Mouse (Mus musculus) embryonic stem cell, embryonic (primary cell): ENCODE results near the gene Foxa2.

ENCODE experiments used
- CTCF ChIA-PET, 4 experiments: fragments of 300-600 bp in 2 of 4; fragments of 350-600 bp in 2 of 4; sonication (Branson Sonifier 250); formaldehyde crosslinking; loops; one replicate each; lab custom pipeline; 2022; ENCODE audit warnings: inconsistent platforms in 2 of 4; lab: Charles Lee
- POLR2A ChIA-PET, 4 experiments: fragments of 300-600 bp in 2 of 4; fragments of 350-600 bp in 2 of 4; sonication (Branson Sonifier 250); formaldehyde crosslinking; loops; one replicate each; lab custom pipeline; 2022; ENCODE audit warnings: antibody characterized with exemption in 4 of 4, inconsistent platforms in 1 of 4; lab: Charles Lee

Gene Foxa2

DNA sequence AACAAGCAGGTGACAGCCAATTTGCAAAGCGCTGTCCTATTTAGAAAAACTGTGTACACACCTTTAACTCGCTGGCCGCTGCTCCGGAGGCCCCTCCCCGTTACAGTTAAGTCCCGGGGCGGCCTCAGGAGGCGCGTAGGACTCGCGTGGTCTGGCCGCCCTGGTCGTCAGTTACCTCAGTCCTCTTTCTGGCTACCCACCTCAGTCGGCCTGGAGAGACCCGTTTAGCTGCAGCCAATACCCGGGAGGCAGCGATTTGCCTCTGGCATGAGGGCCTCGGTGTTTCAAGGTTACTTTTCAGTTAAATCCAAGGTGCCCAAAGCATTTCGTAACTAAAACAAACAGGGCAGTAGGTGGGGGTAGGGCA is at the start of gene Foxa2:
Foxa2 (minus strand) TSS at position 171 of the 367 bp plus-strand sequence.
- ChIA-PET POLR2A (interaction anchor here in 2 of 4 experiments (1.3 to 2.0 kb wide), 3 partner anchors 18 to 632 kb away, joined by 3 to 8 read pairs (median 7); no protein-coding TSS in a partner anchor), CTCF (interaction anchor here in 3 of 4 experiments (0.6 to 1.0 kb wide), 3 partner anchors 42 to 848 kb away, joined by 3 read pairs; no protein-coding TSS in a partner anchor)

- POLR2A ChIA-PET = no interaction called here
- CTCF ChIA-PET = interaction anchor here in 1 of 4 experiments (1.1 kb wide), 1 partner anchor 10 kb away, joined by 3 read pairs; no protein-coding TSS in a partner anchor
Measured at GRCm38 (mm10) chr2:148092089-148092488, 45.3 kb upstream of the Foxa2 start.

DNA sequence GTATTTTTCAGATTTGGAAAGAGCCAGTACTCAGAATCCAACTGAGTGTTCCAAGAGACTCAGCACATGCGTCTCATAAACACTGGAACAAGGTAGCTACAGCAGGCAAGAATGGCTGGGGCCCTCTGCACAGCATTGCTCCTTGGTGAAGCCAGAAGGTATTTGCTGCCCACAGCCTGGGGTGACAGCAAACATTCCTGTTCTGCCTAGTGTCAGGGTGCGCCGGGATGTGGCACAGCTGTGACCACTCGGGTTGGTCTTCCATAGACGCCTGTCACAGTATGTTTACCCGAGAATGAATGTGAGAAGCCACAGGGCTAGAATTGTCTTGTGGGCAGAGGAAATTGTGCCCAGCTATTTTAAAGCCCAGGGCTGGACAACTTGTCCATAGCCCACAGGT is 44.9 kb upstream of the Foxa2 start:
- POLR2A ChIA-PET = no interaction called here
- CTCF ChIA-PET = interaction anchor here in 2 of 4 experiments (0.7 to 1.1 kb wide), 2 partner anchors 10 to 745 kb away, joined by 3 to 4 read pairs; no protein-coding TSS in a partner anchor

DNA sequence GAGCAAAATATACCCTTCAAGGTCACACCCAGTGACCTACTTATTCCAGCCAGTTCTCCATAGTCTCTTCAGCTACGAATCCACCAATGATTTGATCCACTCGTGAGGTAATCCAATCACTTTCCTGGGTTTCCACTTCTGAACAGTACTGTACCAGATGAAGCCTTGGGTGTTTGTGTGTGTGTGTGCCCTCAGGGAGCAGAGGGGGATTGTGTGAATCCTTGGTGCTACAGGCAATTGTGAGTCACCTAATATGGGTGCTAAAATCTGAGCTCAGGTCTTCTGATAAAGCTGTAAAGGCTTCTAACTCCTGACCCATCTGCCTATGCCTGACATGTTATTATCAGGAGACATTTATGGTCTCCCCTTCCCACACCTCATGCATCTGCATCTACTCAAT is 43.3 kb upstream of the Foxa2 start:
- CTCF ChIA-PET = interaction anchor here in 1 of 4 experiments (0.9 to 1.4 kb wide), 2 partner anchors 22 to 42 kb away, joined by 3 read pairs; no protein-coding TSS in a partner anchor
- POLR2A ChIA-PET = no interaction called here

DNA sequence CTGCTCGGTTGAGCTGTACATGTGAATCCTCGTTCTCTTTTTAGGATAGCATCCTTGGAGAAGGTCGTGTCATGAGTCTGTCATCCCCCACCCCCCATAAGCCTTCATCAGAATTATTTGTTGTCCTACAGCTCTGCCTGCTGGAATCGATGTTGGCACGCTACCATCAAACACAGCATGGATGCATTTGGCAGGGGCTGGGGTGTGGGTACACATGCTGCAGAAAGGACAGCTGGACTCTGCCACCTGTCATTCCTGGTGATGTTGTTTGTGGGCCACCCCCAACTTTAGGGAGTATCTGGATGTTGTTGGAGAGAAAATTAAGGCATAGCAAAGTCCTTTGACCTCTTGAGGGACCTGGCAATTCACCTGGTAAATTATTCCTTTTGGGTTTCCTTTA is 38.8 kb upstream of the Foxa2 start:
- POLR2A ChIA-PET = no interaction called here
- CTCF ChIA-PET = interaction anchor here in 1 of 4 experiments (0.7 to 1.0 kb wide), 2 partner anchors 68 to 278 kb away, joined by 3 to 4 read pairs; no protein-coding TSS in a partner anchor

- POLR2A ChIA-PET = no interaction called here
- CTCF ChIA-PET = interaction anchor here in 1 of 4 experiments (0.7 to 1.0 kb wide), 2 partner anchors 69 to 277 kb away, joined by 3 to 4 read pairs; no protein-coding TSS in a partner anchor
Measured at GRCm38 (mm10) chr2:148085126-148085525, 38.4 kb upstream of the Foxa2 start.

GRCm38 (mm10) chr2:148082283-148082682 is 35.5 kb upstream of the Foxa2 start:
- ChIA-PET CTCF (interaction anchor here in 3 of 4 experiments (0.6 to 1.2 kb wide), 11 partner anchors 10 to 274 kb away, joined by 3 to 6 read pairs (median 3); no protein-coding TSS in a partner anchor), POLR2A (interaction anchor here in 1 of 4 experiments (1.4 kb wide), 1 partner anchor 12 kb away, joined by 3 read pairs; no protein-coding TSS in a partner anchor)

- ChIA-PET CTCF (interaction anchor here in 2 of 4 experiments (0.5 to 2.1 kb wide), 3 partner anchors 12 to 628 kb away, joined by 3 to 7 read pairs (median 6); no protein-coding TSS in a partner anchor), POLR2A (no interaction called here)
Measured at GRCm38 (mm10) chr2:148060705-148061104, 13.9 kb upstream of the Foxa2 start.

GRCm38 (mm10) chr2:148053411-148053810 is 6.6 kb upstream of the Foxa2 start:
- ChIA-PET POLR2A (interaction anchor here in 1 of 4 experiments (0.6 to 1.1 kb wide), 2 partner anchors 10 to 77 kb away, joined by 3 read pairs; no protein-coding TSS in a partner anchor), CTCF (interaction anchor here in 2 of 4 experiments (0.9 to 1.1 kb wide), 3 partner anchors 16 to 58 kb away, joined by 3 read pairs; no protein-coding TSS in a partner anchor)

DNA sequence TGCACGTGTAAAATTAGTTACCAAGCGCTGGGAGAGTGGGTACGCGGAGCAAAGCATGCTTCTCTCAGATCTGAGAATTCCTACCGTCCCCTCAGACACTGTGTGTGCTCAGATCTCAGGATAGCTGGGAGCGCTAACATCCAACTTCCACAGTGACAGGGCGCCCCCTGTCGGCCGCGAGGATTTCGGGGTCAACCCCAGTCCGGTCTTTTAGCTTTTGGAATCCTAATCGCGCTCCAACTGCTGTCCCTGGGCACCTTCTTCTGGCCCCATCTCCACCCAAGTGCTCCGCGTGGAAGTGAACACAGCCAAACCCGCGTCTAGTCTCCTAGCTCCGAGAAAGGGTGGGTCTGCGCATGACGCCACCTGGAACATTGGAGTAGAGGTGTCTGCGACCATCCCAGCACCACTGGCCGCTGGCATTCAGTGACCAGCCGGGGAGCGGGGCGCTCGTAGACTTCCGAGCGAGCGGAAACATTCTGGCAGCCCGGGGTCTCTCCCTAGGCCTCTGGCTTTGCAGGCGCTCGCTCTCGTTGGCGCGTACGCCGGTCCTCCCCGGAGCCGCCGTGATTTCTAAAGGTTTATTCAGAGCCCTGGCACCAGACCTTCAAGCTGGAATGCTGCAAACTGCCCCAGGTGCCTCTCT is 1.8 kb upstream of the Foxa2 start:
- POLR2A ChIA-PET = interaction anchor here in 2 of 4 experiments (0.5 to 2.0 kb wide), 2 partner anchors 19 to 660 kb away, joined by 3 to 6 read pairs; no protein-coding TSS in a partner anchor
- CTCF ChIA-PET = interaction anchor here (0.5 to 2.5 kb wide), 37 partner anchors 9 to 686 kb away, joined by 3 to 28 read pairs (median 4); no protein-coding TSS in a partner anchor

GRCm38 (mm10) chr2:148047611-148048010 is 842 bp upstream of the Foxa2 start:
- POLR2A ChIA-PET = interaction anchor here in 2 of 4 experiments (2.0 kb wide), 2 partner anchors 18 to 19 kb away, joined by 6 to 7 read pairs; no protein-coding TSS in a partner anchor
- CTCF ChIA-PET = interaction anchor here (0.6 to 2.5 kb wide), 13 partner anchors 8 to 685 kb away, joined by 3 to 28 read pairs (median 5); no protein-coding TSS in a partner anchor

DNA sequence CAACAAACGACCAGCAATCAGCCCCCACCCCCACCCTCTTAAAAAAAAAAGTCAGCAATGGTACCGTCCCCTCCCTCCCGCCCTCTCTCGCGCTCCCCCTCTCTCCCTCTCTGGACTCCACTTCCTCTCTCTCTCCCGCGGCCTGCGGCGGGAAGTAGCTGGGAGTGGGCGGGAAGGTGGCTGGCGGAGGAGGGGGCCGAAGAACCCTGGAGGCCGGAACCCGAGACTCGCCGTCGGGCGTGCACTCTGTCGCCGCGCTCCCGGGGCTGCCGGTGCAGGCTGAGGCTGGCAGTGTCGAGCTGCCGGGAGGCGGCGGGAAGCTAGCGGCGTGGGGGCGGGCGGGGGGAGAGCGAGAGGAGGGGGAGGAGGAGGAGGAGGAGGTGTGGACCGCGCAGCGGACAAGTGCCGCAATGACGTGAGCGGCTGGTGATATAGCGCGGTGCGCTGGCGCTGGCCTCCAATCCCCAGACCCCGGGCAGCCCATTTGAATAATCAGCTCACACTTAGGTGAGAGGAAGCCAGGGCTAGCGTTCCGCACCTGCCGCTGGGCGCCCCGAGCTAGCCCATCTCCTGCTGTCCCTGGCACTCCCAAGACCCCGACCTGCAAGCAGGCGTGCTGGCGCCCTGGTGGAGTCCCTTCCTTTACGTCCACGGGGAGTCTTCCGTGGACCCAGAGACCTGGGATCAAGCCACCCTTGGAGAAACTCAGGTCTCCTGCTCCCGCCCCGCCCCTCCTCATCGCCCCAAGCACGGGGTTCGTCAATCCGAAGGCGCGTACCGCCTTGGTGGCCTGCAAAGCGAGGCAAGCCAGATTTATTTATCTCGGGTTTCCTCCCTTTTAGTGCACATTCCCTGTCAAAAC is 601 bp downstream of the Foxa2 start:
- ChIA-PET POLR2A (interaction anchor here in 3 of 4 experiments (0.6 to 2.0 kb wide), 11 partner anchors 10 to 1202 kb away, joined by 3 to 8 read pairs (median 4); no protein-coding TSS in a partner anchor), CTCF (interaction anchor here in 3 of 4 experiments (0.6 to 1.4 kb wide), 6 partner anchors 17 to 848 kb away, joined by 3 read pairs; no protein-coding TSS in a partner anchor)

DNA sequence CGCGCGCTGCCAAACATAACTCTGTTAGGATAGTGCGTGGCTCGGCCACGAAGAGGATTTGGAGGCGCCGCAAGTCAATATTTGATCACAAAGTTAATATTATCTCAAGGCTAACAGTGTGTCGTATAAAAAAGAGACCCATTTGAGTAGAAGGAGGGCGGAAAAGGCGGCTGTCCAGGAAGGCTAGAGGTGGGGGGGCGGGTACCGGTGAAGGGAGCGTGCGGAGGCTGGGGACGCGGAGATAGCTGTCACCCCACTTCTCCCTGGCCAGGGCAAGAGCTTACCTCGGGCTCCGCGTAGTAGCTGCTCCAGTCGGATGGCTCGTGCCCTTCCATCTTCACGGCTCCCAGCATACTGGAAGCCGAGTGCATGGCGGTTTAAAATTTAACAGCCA is 1.2 kb downstream of the Foxa2 start:
- CTCF ChIA-PET = interaction anchor here in 2 of 4 experiments (0.6 to 1.4 kb wide), 4 partner anchors 17 to 828 kb away, joined by 3 read pairs; no protein-coding TSS in a partner anchor
- POLR2A ChIA-PET = interaction anchor here in 3 of 4 experiments (0.6 to 2.0 kb wide), 12 partner anchors 9 to 1201 kb away, joined by 3 to 8 read pairs (median 4); no protein-coding TSS in a partner anchor

DNA sequence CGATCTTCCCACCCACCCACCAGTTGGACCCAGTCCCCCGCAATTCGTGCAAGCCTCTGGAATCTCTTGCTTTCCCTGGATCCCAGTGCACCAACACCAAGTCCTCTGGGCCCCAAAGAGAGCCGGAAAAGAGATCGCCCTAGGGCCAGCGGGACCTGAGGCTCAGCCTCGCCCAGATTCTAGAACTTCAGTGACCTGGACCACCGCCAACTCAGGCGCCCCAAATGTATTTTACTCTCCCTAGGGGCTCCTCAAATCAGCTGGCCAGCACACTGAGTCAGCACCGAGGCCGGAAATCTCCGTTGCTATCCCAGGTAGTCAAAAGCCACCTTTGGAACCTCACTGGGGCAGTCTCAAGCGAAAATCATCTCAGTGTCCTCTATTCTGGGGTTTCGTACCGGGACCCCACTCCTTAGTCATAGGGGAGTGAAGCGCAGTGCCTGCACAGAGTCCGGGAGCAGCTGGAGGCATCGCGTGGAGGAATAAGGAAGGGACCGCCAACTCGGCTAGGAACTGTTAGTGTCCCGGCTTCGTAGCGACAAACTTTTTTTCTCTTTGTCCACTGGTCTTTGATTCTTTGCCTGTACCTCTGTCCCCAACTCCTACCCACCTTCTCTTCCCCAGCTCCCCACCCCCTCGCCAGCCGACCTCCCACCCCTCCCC is 1.8 kb downstream of the Foxa2 start:
- CTCF ChIA-PET = interaction anchor here in 1 of 4 experiments (1.4 kb wide), 1 partner anchor 67 kb away, joined by 3 read pairs; no protein-coding TSS in a partner anchor

DNA sequence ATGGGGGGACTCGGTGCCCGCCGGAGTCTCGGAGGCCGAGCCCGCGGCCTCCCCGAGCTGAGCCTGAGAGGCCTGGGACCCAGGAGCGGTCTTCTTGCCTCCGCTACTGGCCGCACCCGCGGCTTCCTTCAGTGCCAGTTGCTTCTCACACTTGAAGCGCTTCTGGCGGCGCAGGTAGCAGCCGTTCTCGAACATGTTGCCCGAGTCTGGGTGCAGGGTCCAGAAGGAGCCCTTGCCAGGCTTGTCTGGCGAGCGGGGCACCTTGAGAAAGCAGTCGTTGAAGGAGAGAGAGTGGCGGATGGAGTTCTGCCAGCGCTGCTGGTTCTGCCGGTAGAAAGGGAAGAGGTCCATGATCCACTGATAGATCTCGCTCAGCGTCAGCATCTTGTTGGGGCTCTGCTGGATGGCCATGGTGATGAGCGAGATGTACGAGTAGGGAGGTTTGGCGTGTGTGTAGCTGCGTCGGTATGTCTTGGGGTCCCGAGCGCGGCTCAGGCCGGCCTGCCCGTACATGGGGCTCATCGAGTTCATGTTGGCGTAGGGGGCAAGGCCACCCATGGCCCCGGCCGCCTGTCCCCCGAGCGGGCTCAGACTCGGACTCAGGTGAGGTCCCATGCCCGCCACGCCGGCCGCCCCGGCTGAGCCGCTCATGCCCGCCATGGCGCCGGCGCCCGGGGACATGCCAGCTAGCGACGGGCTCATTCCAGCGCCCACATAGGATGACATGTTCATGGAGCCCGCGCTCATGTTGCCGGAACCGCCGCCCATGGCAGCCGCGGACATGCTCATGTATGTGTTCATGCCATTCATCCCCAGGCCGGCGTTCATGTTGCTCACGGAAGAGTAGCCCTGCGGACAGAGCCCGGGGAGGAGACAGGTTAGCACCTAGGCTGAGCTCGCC is 2.5 kb downstream of the Foxa2 start:
- CTCF ChIA-PET = interaction anchor here in 1 of 4 experiments (1.4 kb wide), 1 partner anchor 68 kb away, joined by 3 read pairs; no protein-coding TSS in a partner anchor

More for the DNA sequence above, 1.8 kb downstream of the Foxa2 start:
- POLR2A ChIA-PET = interaction anchor here in 2 of 4 experiments (0.9 to 1.2 kb wide), 3 partner anchors 8 to 855 kb away, joined by 3 read pairs; no protein-coding TSS in a partner anchor

More for the DNA sequence above, 2.5 kb downstream of the Foxa2 start:
- POLR2A ChIA-PET = interaction anchor here in 1 of 4 experiments (1.1 to 1.2 kb wide), 3 partner anchors 9 to 14 kb away, joined by 3 read pairs; no protein-coding TSS in a partner anchor
